Mouse (Mus musculus) spleen, embryonic (tissue): ENCODE measurements around the gene Tnfrsf12a.

Source experiments
- CTCF ChIA-PET: fragments of 350-600 bp; sonication (Branson Sonifier 250); formaldehyde crosslinking; loops from one replicate; lab custom pipeline; 2022; lab: Charles Lee

The Tnfrsf12a gene

DNA sequence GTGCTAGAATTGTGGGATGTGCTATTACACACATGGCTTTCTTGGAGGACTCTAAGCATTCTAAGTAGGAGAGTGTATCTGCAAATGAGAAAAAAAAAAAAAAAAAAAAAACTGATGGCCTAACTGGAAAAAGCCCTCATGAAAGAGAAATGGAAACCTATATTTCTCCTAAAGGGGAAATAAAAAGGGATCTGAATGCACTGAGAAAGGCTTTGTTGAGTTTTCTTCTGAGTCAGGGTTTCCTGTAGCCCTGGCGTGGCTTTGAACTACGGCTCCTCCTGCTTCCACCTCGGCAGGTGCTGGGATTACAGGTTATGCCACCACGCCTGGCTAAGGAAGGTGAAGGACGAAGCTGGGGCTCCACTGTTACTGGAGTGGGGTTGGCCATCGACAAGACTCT, 23.3 kb downstream of the Tnfrsf12a start:
- CTCF ChIA-PET: no interaction called here

DNA sequence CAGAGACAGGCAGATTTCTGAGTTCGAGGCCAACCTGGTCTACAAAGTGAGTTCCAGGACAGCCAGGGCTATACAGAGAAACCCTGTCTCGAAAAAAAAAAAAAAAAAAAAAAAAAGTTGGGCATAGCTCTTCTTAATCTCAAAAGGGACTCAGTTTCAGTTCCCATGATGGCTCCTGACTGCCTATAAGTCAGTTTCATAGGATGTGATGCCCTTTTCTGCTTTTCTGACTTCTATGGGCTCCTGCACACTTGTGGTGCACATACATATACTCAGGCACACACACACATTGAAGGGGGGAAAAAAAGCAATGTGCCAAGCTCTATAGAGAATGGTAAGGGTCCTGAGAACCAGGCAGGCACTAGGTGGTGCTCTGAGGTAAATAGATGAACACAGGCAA, 23.9 kb downstream of the Tnfrsf12a start:
- CTCF ChIA-PET: no interaction called here

DNA sequence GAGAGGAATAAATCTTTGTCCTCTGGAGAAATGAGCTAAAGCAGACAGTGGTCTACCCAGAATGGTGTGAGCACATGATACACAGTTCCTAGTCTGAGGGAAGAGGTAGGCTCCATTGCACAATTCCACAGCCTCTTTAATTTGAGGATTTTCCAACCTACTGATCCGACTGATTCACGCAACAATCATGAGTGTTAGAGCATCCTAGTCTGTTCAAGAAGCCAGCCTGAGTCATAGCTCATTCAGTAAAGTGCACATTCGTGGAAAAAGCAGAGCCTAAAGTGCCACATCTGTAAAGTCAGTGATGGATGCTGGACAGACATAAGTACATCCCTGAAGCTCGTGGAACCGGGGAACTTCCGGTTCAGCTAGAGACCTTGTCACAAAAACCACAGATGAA, 25.9 kb downstream of the Tnfrsf12a start:
- CTCF ChIA-PET: no interaction called here

DNA sequence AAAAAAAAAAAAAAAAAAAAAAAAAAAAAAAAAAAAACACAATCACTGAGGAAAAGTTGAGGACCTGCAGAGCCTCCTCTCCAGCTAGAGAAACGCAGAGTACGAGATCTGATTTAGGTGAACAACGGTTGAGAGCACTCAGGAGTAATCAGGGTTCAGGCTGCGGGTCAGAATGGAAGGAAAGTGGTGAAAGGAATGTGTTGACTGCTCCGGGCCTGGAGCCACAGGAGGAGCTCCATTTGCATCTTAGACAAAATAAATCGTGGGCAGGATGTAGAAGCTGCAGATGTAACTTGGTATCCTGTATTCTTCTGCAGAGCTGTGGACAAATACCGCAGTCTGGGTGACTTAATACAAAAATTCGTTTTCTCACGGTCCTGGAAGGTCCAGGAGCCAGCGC, 31.4 kb downstream of the Tnfrsf12a start:
- CTCF ChIA-PET: no interaction called here

DNA sequence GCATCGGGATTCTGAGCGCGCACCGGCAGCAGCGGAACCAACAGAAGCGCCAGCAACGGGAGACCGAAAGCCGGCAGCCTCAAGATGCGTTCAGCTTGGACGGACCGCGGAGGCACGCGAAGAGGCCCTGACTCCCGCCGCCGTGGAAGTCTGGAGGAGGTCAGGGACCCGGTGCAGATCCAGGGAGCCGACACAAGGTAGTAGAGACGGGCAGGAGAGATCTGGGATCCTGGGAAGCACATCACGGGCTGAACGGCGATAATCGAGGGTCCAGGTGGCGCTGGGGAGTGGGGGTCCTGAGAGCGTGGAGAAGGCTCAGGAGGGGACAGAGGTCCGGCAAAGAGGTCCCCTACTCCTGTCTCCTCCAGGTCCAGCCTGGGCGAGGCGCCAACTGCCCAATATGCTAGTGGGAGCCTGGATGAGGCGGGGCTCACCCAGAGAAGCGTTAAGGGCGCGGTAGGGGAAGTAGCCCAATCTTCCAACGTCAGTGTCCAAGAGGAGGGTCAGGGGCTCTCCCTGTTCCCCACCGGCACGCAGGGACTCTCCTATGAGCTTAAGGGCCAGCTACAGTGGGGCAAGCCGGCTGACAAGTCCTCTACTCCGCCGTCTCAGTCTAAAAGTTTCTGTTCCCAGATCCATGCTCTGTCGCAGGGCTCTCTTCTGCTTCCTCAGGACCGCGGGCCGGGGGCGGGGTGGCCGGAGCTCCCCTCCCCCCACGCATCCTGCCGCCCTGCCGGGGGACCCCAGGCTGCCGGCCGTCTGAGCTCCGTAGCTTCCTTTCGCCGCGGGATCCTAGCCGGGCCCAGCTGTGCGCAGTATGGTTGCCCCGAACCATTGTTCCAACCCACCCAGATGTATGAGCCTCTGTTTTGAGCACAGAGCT, 32.4 kb downstream of the Tnfrsf12a start, which contains the start of gene Mmp25:
Mmp25 (minus strand) TSS at position 665 of the 883 bp plus-strand sequence.
- CTCF ChIA-PET: interaction anchor here (0.6 kb wide), 1 partner anchor 61 kb away, joined by 4 read pairs; no protein-coding TSS in a partner anchor

DNA sequence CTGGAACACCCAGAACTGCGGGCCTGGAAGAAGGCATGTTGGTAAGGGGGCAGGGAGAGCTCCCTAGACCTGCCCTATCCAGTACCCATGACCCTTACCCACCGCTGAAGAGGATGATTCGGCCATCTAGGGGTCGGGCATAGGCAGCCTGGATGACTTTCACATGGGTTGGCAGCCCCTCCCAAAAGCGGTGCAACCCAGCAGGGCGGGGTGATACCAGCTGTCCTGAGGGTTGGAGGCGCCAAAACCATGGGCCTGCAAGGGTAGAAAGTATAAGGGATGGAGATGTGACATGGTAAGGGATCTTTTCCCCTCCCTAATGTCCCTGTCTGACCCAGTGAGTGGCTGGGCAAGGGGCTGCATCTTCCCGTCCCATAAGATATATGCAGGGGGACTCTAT, 46.0 kb downstream of the Tnfrsf12a start:
- CTCF ChIA-PET: no interaction called here

DNA sequence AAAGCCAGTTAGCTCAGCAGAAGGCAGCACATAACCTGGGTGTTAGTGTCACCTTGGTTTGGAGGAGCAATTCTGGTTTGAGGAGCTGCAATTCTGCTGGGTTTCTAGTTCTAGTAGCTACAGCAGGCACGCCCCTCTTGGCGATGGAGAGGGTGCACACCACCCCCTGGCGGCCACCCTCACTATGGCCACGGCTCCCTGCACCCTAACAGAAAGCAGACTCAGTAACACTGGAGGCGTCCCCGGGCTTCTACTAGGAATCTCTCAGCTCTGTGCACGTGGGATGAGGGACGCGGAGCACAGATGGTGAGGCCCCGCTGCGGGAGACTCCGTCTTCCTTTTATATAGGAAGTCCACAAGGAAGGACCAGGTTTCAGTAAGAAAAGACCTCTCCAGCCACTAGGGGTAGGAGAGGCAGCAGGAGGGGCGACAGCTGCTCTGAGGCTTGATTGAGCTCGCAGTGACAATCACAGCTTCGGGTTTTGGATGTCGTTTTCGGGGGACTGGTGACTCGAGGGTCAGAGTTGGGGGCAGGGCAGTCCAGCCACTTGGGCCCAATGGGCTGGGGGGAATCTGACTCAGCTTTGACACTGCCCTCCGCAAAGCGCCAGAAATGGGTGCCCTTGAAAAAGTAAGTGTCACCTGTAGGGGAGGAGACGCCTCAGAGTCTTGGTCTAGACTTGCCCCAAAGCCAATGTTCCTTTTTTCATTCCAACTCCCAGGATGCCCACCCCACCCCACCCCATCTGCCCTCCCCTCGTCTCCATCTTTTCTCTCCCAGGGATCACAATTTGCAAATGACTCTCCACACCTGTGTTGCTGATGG, 46.9 kb downstream of the Tnfrsf12a start:
- CTCF ChIA-PET: interaction anchor here (0.7 kb wide), 1 partner anchor 59 kb away, joined by 3 read pairs; no protein-coding TSS in a partner anchor

DNA sequence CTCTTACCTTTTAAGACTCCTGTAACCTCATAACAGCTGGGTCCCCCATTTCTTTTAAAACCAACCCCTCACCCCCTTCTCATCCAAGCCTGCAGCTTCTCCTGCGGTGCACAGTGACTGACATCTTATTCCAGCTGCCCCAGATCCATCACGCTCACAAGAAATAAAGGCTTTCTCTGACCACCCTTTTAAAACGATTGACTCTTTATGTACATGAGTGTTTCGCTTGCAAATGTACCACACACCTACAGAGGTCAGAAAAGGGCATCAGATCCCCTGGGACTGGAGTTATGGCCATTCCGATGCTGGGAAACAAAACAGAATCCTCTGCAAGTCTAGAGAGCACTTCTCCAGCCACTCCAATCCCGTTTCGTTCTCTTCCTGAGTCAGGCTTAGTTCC, 49.5 kb downstream of the Tnfrsf12a start:
- CTCF ChIA-PET: no interaction called here
